Mouse (Mus musculus): ENCODE results near the gene Pa2g4. TPM values are rescaled to one million over a fixed set of nuclear protein-coding genes. Genes with fewer than 3 reads are reported as not detected.

Gene Pa2g4
- polyA plus RNA-seq, 1 experiment = not detected

DNA sequence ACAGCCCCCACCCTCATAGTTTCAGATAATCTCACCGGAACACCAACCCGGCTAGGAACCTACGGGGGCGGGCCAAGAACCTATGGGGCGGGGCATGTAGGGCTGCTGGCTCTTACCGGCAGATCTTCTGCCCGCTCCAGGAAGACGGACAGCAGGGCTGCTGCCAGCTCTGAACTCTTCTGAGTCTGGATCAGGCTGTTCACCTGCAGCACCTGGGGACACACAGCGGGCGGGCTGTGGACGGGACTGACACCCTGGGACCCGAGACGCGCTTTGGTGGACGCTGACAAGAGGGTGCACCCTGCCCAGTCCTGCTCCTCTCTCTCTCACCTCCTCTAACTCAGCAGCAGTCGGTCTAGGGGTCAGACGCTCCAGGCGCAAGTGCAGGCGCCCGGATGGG lies 49.8 kb downstream of the Pa2g4 start:
- Histone ChIP-seq H3K4me1 (ENCODE audit: control insufficient read depth, insufficient read depth, low read length) (no peaks in the 10 kb centered on the region), H3K4me3 (ENCODE audit: insufficient read depth, low read depth, low read length) (no peak overlapping the region), H3K27ac (ENCODE audit: insufficient read depth, low read depth, low read length) (no peak overlapping the region)
- TF ChIP-seq CTCF (IDR thresholded peaks at IDR 0.05; ENCODE audit: insufficient read depth, low read depth, low read length) (no peak), POLR2A (IDR thresholded peaks at IDR 0.05; ENCODE audit: insufficient read depth, low read depth, low read length) (no peak)
- 39% methylated on average over 20 of the region's 20 CpGs for WGBS

- TF ChIP-seq CTCF (IDR thresholded peaks at IDR 0.05; ENCODE audit: insufficient read depth, low read depth, low read length) (no peak), POLR2A (IDR thresholded peaks at IDR 0.05; ENCODE audit: insufficient read depth, low read depth, low read length) (no peak)
- no peak overlapping the region for H3K27ac ChIP-seq (ENCODE audit: insufficient read depth, low read depth, low read length)
- H3K4me3 ChIP-seq (ENCODE audit: insufficient read depth, low read depth, low read length) = no peak overlapping the region
- WGBS = 88% methylated on average over 4 of the region's 4 CpGs
- H3K4me1 ChIP-seq (ENCODE audit: control insufficient read depth, insufficient read depth, low read length) = no peaks in the 10 kb centered on the region
Observed at GRCm38 (mm10) chr10:128515044-128515443, 50.7 kb downstream of the Pa2g4 start.

DNA sequence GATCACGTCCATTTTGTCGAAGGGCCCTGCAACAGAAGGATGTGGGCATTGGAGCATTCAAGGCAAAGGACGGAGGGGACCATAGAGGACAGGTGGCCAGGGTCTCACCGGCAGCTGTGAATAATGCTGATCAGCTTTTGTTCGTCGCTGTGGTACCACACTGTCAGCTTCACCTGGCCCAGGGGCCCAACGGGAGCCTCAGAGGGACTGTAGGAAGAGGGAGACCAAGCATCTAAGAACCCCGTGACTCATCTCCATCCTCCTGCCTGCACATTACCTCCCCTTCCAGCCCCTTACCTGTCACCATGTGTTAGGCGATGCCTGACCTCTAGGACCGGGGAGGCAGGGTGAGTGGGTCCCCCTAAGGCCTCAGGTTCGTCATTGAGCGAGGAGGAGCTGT lies 54.0 kb downstream of the Pa2g4 start:
- TF ChIP-seq POLR2A (IDR thresholded peaks at IDR 0.05; ENCODE audit: insufficient read depth, low read depth, low read length) (no peak), CTCF (IDR thresholded peaks at IDR 0.05; ENCODE audit: insufficient read depth, low read depth, low read length) (no peak)
- Histone ChIP-seq H3K4me1 (ENCODE audit: control insufficient read depth, insufficient read depth, low read length) (no peaks in the 10 kb centered on the region), H3K27ac (ENCODE audit: insufficient read depth, low read depth, low read length) (no peak overlapping the region), H3K4me3 (ENCODE audit: insufficient read depth, low read depth, low read length) (no peak overlapping the region)
- 83% methylated on average over 12 of the region's 12 CpGs for WGBS

DNA sequence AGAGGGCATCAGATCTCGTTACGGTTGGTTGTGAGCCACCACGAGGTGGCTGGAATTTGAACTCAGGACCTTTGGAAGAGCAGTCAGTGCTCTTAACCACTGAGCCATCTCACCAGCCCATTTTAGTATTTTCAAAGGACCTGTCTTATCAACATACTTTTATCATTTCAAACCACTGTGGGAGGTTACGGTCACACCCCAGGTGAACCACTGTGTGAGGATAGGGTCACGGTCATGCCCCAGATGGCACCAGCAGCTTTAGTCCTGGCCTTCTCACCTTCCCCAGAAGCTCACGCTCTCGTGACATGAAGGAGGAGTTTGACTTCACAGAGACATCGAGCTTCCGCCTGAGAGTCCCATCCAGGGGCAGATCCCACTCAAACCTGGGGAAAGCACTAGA lies 54.6 kb downstream of the Pa2g4 start:
- H3K4me3 ChIP-seq (ENCODE audit: insufficient read depth, low read depth, low read length) = no peak overlapping the region
- TF ChIP-seq CTCF (IDR thresholded peaks at IDR 0.05; ENCODE audit: insufficient read depth, low read depth, low read length) (no peak), POLR2A (IDR thresholded peaks at IDR 0.05; ENCODE audit: insufficient read depth, low read depth, low read length) (no peak)
- H3K4me1 ChIP-seq (ENCODE audit: control insufficient read depth, insufficient read depth, low read length) = no peaks in the 10 kb centered on the region
- H3K27ac ChIP-seq (ENCODE audit: insufficient read depth, low read depth, low read length) = no peak overlapping the region
- WGBS = 92% methylated on average over 9 of the region's 9 CpGs

GRCm38 (mm10) chr10:128510301-128510700 lies 55.5 kb downstream of the Pa2g4 start:
- H3K4me3 ChIP-seq (ENCODE audit: insufficient read depth, low read depth, low read length) = no peak overlapping the region
- TF ChIP-seq POLR2A (IDR thresholded peaks at IDR 0.05; ENCODE audit: insufficient read depth, low read depth, low read length) (no peak), CTCF (IDR thresholded peaks at IDR 0.05; ENCODE audit: insufficient read depth, low read depth, low read length) (no peak)
- WGBS = 89% methylated on average over 11 of the region's 11 CpGs
- H3K4me1 ChIP-seq (ENCODE audit: control insufficient read depth, insufficient read depth, low read length) = no peaks in the 10 kb centered on the region
- no peak overlapping the region for H3K27ac ChIP-seq (ENCODE audit: insufficient read depth, low read depth, low read length)

DNA sequence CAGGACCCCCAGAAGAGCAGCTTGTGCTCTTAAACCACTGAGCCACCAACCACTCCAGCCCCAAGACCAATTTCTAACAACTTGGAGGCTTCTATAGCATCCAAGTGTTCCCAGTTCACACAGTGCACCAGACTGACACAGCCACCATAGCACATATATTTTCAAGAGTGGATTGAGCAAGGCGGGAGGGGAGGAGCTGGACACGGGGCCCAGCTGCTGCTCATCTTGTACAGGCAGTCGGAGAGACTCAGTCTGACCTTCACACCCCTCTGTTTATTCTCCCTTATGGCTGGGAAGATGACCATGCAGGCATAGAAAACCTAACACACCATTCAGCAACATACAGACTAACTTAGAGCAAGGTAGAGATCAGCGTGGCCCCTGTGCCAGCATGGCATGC lies 56.0 kb downstream of the Pa2g4 start:
- H3K27ac ChIP-seq (ENCODE audit: insufficient read depth, low read depth, low read length) = no peak overlapping the region
- H3K4me3 ChIP-seq (ENCODE audit: insufficient read depth, low read depth, low read length) = no peak overlapping the region
- no peaks in the 10 kb centered on the region for H3K4me1 ChIP-seq (ENCODE audit: control insufficient read depth, insufficient read depth, low read length)
- WGBS = 84% methylated on average over 4 of the region's 4 CpGs
- TF ChIP-seq POLR2A (IDR thresholded peaks at IDR 0.05; ENCODE audit: insufficient read depth, low read depth, low read length) (no peak), CTCF (IDR thresholded peaks at IDR 0.05; ENCODE audit: insufficient read depth, low read depth, low read length) (no peak)

- Histone ChIP-seq H3K4me3 (ENCODE audit: insufficient read depth, low read depth, low read length) (no peak overlapping the region), H3K4me1 (ENCODE audit: control insufficient read depth, insufficient read depth, low read length) (0 out of 2 replicates have a peak, but pooled peaks cover 4% of the 10 kb centered on the region), H3K27ac (ENCODE audit: insufficient read depth, low read depth, low read length) (no peak overlapping the region)
- WGBS = 89% methylated on average over 9 of the region's 9 CpGs
- TF ChIP-seq POLR2A (IDR thresholded peaks at IDR 0.05; ENCODE audit: insufficient read depth, low read depth, low read length) = no peak
- no peak for TF ChIP-seq CTCF (IDR thresholded peaks at IDR 0.05; ENCODE audit: insufficient read depth, low read depth, low read length)
Observed at GRCm38 (mm10) chr10:128509203-128509602, 56.6 kb downstream of the Pa2g4 start.

DNA sequence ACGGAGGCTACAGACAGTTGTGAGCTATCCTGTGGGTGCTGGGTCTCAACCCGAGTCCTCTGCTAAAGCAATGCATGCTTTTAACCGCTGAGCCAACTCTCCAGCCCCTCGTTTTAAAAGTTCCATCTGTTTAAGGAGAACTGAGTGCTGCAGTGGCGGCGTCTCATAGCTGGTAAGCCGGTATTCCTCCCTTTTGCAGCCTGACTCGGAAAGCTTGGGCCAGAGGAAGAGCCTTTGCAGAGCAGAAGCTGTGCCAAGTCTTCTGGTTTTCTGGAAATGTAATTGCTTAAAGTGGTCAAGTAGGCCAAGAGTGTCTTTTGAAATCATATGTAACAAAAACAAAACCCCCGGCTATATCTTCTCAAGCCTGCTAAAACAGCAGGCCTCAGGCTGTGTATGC lies 57.5 kb downstream of the Pa2g4 start:
- Histone ChIP-seq H3K4me1 (ENCODE audit: control insufficient read depth, insufficient read depth, low read length) (0 out of 2 replicates have a peak, but pooled peaks cover 4% of the 10 kb centered on the region), H3K4me3 (ENCODE audit: insufficient read depth, low read depth, low read length) (no peak overlapping the region), H3K27ac (ENCODE audit: insufficient read depth, low read depth, low read length) (no peak overlapping the region)
- TF ChIP-seq POLR2A (IDR thresholded peaks at IDR 0.05; ENCODE audit: insufficient read depth, low read depth, low read length) (no peak), CTCF (IDR thresholded peaks at IDR 0.05; ENCODE audit: insufficient read depth, low read depth, low read length) (no peak)
- WGBS = 76% methylated on average over 9 of the region's 9 CpGs

Other genes with a start within 250 kb of the Pa2g4 start
- gene Cnpy2, start 243.5 kb downstream of the Pa2g4 start, polyA plus RNA-seq (2012; ENCODE audit: insufficient read depth, insufficient read length, low replicate concordance, missing spikeins) = not detected in 2 replicates
- 262 TPM in 1 of 2 replicates, not detected in the other for gene Cs, start 228.3 kb downstream of the Pa2g4 start, polyA plus RNA-seq (2012; ENCODE audit: insufficient read depth, insufficient read length, low replicate concordance, missing spikeins)
- not detected in 2 replicates for gene Coq10a, start 197.0 kb downstream of the Pa2g4 start, polyA plus RNA-seq (2012; ENCODE audit: insufficient read depth, insufficient read length, low replicate concordance, missing spikeins)
- gene Ankrd52, start 188.9 kb downstream of the Pa2g4 start, polyA plus RNA-seq (2012; ENCODE audit: insufficient read depth, insufficient read length, low replicate concordance, missing spikeins) = not detected in 2 replicates
- not detected in 2 replicates for gene Slc39a5, start 164.8 kb downstream of the Pa2g4 start, polyA plus RNA-seq (2012; ENCODE audit: insufficient read depth, insufficient read length, low replicate concordance, missing spikeins)
- not detected in 2 replicates for gene Nabp2, start 154.5 kb downstream of the Pa2g4 start, polyA plus RNA-seq (2012; ENCODE audit: insufficient read depth, insufficient read length, low replicate concordance, missing spikeins)
- 155 TPM in 1 of 2 replicates, not detected in the other for gene Rnf41, start 154.3 kb downstream of the Pa2g4 start, polyA plus RNA-seq (2012; ENCODE audit: insufficient read depth, insufficient read length, low replicate concordance, missing spikeins)
- gene Smarcc2, start 106.7 kb downstream of the Pa2g4 start, polyA plus RNA-seq (2012; ENCODE audit: insufficient read depth, insufficient read length, low replicate concordance, missing spikeins) = 236 and 251 TPM in 2 replicates
- gene Myl6, start 71.8 kb downstream of the Pa2g4 start, polyA plus RNA-seq (2012; ENCODE audit: insufficient read depth, insufficient read length, low replicate concordance, missing spikeins) = not detected in 2 replicates
- not detected in 2 replicates for gene Myl6b, start 67.3 kb downstream of the Pa2g4 start, polyA plus RNA-seq (2012; ENCODE audit: insufficient read depth, insufficient read length, low replicate concordance, missing spikeins)
- not detected in 2 replicates for gene Esyt1, start 40.1 kb downstream of the Pa2g4 start, polyA plus RNA-seq (2012; ENCODE audit: insufficient read depth, insufficient read length, low replicate concordance, missing spikeins)
- gene Zc3h10, start 18.2 kb downstream of the Pa2g4 start, polyA plus RNA-seq (2012; ENCODE audit: insufficient read depth, insufficient read length, low replicate concordance, missing spikeins) = not detected in 2 replicates
- not detected in 2 replicates for gene Rpl41, start 16.7 kb downstream of the Pa2g4 start, polyA plus RNA-seq (2012; ENCODE audit: insufficient read depth, insufficient read length, low replicate concordance, missing spikeins)
- gene Erbb3, start 23.7 kb upstream of the Pa2g4 start, polyA plus RNA-seq (2012; ENCODE audit: insufficient read depth, insufficient read length, low replicate concordance, missing spikeins) = not detected in 2 replicates
- not detected in 2 replicates for gene Rps26, start 60.8 kb upstream of the Pa2g4 start, polyA plus RNA-seq (2012; ENCODE audit: insufficient read depth, insufficient read length, low replicate concordance, missing spikeins)
- not detected in 2 replicates for gene Ikzf4, start 80.0 kb upstream of the Pa2g4 start, polyA plus RNA-seq (2012; ENCODE audit: insufficient read depth, insufficient read length, low replicate concordance, missing spikeins)
- gene Suox, start 108.1 kb upstream of the Pa2g4 start, polyA plus RNA-seq (2012; ENCODE audit: insufficient read depth, insufficient read length, low replicate concordance, missing spikeins) = not detected in 2 replicates
- not detected in 2 replicates for gene Rab5b, start 130.3 kb upstream of the Pa2g4 start, polyA plus RNA-seq (2012; ENCODE audit: insufficient read depth, insufficient read length, low replicate concordance, missing spikeins)
- gene Pmel, start 138.2 kb upstream of the Pa2g4 start, polyA plus RNA-seq (2012; ENCODE audit: insufficient read depth, insufficient read length, low replicate concordance, missing spikeins) = not detected in 2 replicates
- gene Cdk2, start 139.0 kb upstream of the Pa2g4 start, polyA plus RNA-seq (2012; ENCODE audit: insufficient read depth, insufficient read length, low replicate concordance, missing spikeins) = not detected in 2 replicates
- gene Dgka, start 178.9 kb upstream of the Pa2g4 start, polyA plus RNA-seq (2012; ENCODE audit: insufficient read depth, insufficient read length, low replicate concordance, missing spikeins) = 167 TPM in 1 of 2 replicates, not detected in the other
- not detected in 2 replicates for gene Pym1, start 181.9 kb upstream of the Pa2g4 start, polyA plus RNA-seq (2012; ENCODE audit: insufficient read depth, insufficient read length, low replicate concordance, missing spikeins)
- gene Mmp19, start 224.9 kb upstream of the Pa2g4 start, polyA plus RNA-seq (2012; ENCODE audit: insufficient read depth, insufficient read length, low replicate concordance, missing spikeins) = not detected in 2 replicates
- not detected in 2 replicates for gene Dnajc14, start 238.1 kb upstream of the Pa2g4 start, polyA plus RNA-seq (2012; ENCODE audit: insufficient read depth, insufficient read length, low replicate concordance, missing spikeins)
- gene Tmem198b, start 238.4 kb upstream of the Pa2g4 start, polyA plus RNA-seq (2012; ENCODE audit: insufficient read depth, insufficient read length, low replicate concordance, missing spikeins) = not detected in 2 replicates